15 mouse cellular contexts compared by ENCODE assay signal in the genomic region with DNA sequence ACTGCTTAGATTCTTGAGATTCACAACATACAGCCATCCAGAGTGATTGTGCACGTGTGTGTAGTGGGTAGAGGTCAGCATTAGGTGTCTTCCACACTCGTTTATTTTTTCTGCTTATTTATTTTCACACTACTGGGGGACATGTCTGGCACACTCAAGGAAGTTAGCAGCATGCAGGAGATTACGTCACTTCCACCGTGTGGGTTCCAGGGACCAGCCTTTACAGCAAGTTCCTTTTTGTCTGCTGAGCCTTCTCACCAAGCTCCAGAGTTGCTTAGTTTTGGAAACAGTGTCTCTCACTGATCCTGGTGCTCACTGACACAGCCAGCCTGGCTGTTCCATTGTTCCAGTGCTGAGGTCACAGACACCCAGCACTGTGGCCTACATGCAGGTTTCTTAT. TPM values are rescaled to one million over a fixed set of nuclear protein-coding genes. Genes with fewer than 3 reads are reported as not detected.
DNase-seq lines count a peak whose midpoint lies in the region.
"Had no signal": no experiment of that assay in that cellular context is flagged by ENCODE, and none has a peak within 500 bp of the region (broad histone marks: within the 10 kb centered on the region; RNA-seq: fewer than 3 reads in every experiment).

No protein-coding gene starts in this region.

- DNase-seq in heart, adult 8-10 months (ENCODE audit: low spot score), result peak; percentile 32
- DNase-seq in heart, postnatal 36 days, result no peak
- DNase-seq in thymus, postnatal 14 days, result peak; percentile 52
- DNase-seq in thymus, postnatal 0 days (ENCODE audit: low spot score), result no peak
- DNase-seq in lung, postnatal 4 days, result peak; percentile 57 to 59
- peak; percentile 50 for DNase-seq in thymus, postnatal 4 days
- DNase-seq in adrenal gland, adult 2 months, result no peak
- DNase-seq in left cerebral cortex, postnatal 25 days (ENCODE audit: low spot score in 2 of 2), result no peak
- DNase-seq: adrenal gland, postnatal 25 days; cerebellum, adult 11 months; forebrain, postnatal 0 days; gastrocnemius, postnatal 25 days; kidney, adult 9 months; liver, embryonic 13.5 days had no signal

- intact Hi-C loops in heart, postnatal 36 days (cut with DNase I), result no loop called here
- intact Hi-C loops in left cerebral cortex, postnatal 25 days (cut with DNase I), result no loop called here

RNA-seq across cellular contexts. Expression of a gene that starts 2.8 kb away (rescaled TPM):
- total RNA-seq in heart, adult 8-10 months (2022), result not detected
- total RNA-seq in heart, postnatal 36 days (2021), result not detected
- 0.58 and 1.1 TPM in 2 replicates for polyA plus RNA-seq in thymus, postnatal 0 days (2015; fragmentation: Nextera tagmentation; extraction: Ambion mirVana)
- total RNA-seq in adrenal gland, adult 2 months (2021), result not detected
- 0.95 and 1.5 TPM in 2 replicates for polyA plus RNA-seq in adrenal gland, adult 2 months (2012; rRNA removed)
- total RNA-seq in left cerebral cortex, postnatal 25 days (2021), result under 1 TPM; 0.66 to 0.73 TPM
- total RNA-seq: adrenal gland, postnatal 25 days; gastrocnemius, postnatal 25 days had no signal

RNA-seq across cellular contexts. Expression of a gene that starts 3.4 kb away (rescaled TPM):
- total RNA-seq in heart, adult 8-10 months (2022), result 10 to 100 TPM; 23.6 to 29.9 (median 27.6) TPM
- total RNA-seq in heart, postnatal 36 days (2021), result 10 to 100 TPM; 24.3 to 25.2 TPM
- polyA plus RNA-seq in thymus, postnatal 0 days (2015; fragmentation: Nextera tagmentation; extraction: Ambion mirVana), result 22.8 and 23.4 TPM in 2 replicates
- 10 to 100 TPM; 26.6 to 27.7 TPM for total RNA-seq in adrenal gland, adult 2 months (2021)
- 57.4 and 76.5 TPM in 2 replicates for polyA plus RNA-seq in adrenal gland, adult 2 months (2012; rRNA removed)
- 10 to 100 TPM; 26.0 to 29.5 TPM for total RNA-seq in left cerebral cortex, postnatal 25 days (2021)

RNA-seq across cellular contexts. Expression of a gene that starts 8.3 kb away (rescaled TPM):
- under 1 TPM; 0.16 to 0.44 (median 0.28) TPM for total RNA-seq in heart, adult 8-10 months (2022)
- under 1 TPM; 0.54 to 0.56 TPM for total RNA-seq in heart, postnatal 36 days (2021)
- polyA plus RNA-seq in thymus, postnatal 0 days (2015; fragmentation: Nextera tagmentation; extraction: Ambion mirVana), result 2.6 and 3.0 TPM in 2 replicates
- under 1 TPM; 0.52 to 0.73 TPM for total RNA-seq in adrenal gland, adult 2 months (2021)
- 0.49 and 0.67 TPM in 2 replicates for polyA plus RNA-seq in adrenal gland, adult 2 months (2012; rRNA removed)
- total RNA-seq in left cerebral cortex, postnatal 25 days (2021), result under 1 TPM; 0.48 to 0.53 TPM

RNA-seq across cellular contexts. Expression of a gene that starts 37.6 kb away (rescaled TPM):
- 100 to 1,000 TPM; 830 to 950 (median 884) TPM for total RNA-seq in heart, adult 8-10 months (2022)
- 1,000 to 10,000 TPM; 1,083 to 1,160 TPM for total RNA-seq in heart, postnatal 36 days (2021)
- polyA plus RNA-seq in thymus, postnatal 0 days (2015; fragmentation: Nextera tagmentation; extraction: Ambion mirVana), result 3,927 and 4,011 TPM in 2 replicates
- 1,000 to 10,000 TPM; 6,873 to 9,883 TPM for total RNA-seq in adrenal gland, adult 2 months (2021)
- 813 and 861 TPM in 2 replicates for polyA plus RNA-seq in adrenal gland, adult 2 months (2012; rRNA removed)
- 1,000 to 10,000 TPM; 2,219 to 2,332 TPM for total RNA-seq in left cerebral cortex, postnatal 25 days (2021)

RNA-seq across cellular contexts. Expression of a gene that starts 55.8 kb away (rescaled TPM):
- not detected for total RNA-seq in heart, adult 8-10 months (2022)
- total RNA-seq in heart, postnatal 36 days (2021), result not detected
- 0.23 TPM in 2 replicates for polyA plus RNA-seq in thymus, postnatal 0 days (2015; fragmentation: Nextera tagmentation; extraction: Ambion mirVana)
- not detected for total RNA-seq in adrenal gland, adult 2 months (2021)
- 0.06 TPM in 1 of 2 replicates, not detected in the other for polyA plus RNA-seq in adrenal gland, adult 2 months (2012; rRNA removed)
- under 1 TPM in 1 of 2 experiments, not detected in 1; 0.14 TPM for total RNA-seq in left cerebral cortex, postnatal 25 days (2021)
- total RNA-seq: adrenal gland, postnatal 25 days; gastrocnemius, postnatal 25 days; layer of hippocampus, adult 18-20 months had no signal
- polyA plus RNA-seq: liver, embryonic 13.5 days had no signal

Comparison
In these comparisons a context has a peak if more than half of its experiments do, and no peak if none do; other contexts are left out.
1. DNase-seq: peak in heart, adult 8-10 months (single experiment), thymus, postnatal 14 days (single experiment), lung, postnatal 4 days (2 of 2) and thymus, postnatal 4 days (single experiment); none in heart, postnatal 36 days (0 of 2), thymus, postnatal 0 days (single experiment), adrenal gland, adult 2 months (single experiment) and left cerebral cortex, postnatal 25 days (0 of 2).